ENCODE assay signal across 12 mouse cellular contexts in the genomic region with DNA sequence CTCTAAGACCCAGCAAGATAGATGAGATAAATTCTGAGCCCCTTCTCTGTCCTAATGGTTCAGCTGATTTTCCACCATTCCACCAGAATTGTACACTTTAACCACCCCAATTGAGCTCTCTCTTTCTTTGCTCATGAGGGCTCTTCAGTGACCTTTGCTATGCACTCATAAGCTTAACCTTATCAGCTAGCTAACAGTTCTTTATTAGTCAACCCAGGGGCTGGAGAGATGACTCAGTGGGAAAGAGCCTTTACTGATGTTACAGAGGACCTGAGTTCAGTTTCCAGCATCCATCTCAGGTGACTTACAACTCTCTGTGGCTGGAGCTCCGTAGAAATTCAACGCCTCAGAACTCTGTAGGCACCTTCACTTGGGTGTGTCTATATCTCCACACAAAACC.
"Had no signal": no experiment of that assay in that cellular context is flagged by ENCODE, and none has a peak within 500 bp of the region (broad histone marks: within the 10 kb centered on the region; RNA-seq: fewer than 3 reads in every experiment).

No protein-coding gene starts in this region.

- ATAC-seq: midbrain, embryonic 15.5 days had no signal

- DNase-seq: kidney, adult 18-20 months; kidney, postnatal 25 days; lung, postnatal 4 days; spleen, adult 18-20 months; thymus, adult 2 months; thymus, postnatal 25 days had no signal

- H3K4me2 ChIP-seq: hindbrain, embryonic 14.5 days; limb, embryonic 15.5 days; lung, embryonic 15.5 days; midbrain, embryonic 11.5 days; midbrain, embryonic 15.5 days; neural tube, embryonic 12.5 days had no signal

- H3K36me3 ChIP-seq: limb, embryonic 15.5 days; lung, embryonic 15.5 days; midbrain, embryonic 15.5 days; neural tube, embryonic 12.5 days had no signal

- H3K27me3 ChIP-seq: limb, embryonic 15.5 days; lung, embryonic 15.5 days; midbrain, embryonic 15.5 days; neural tube, embryonic 12.5 days had no signal

- H3K4me1 ChIP-seq: limb, embryonic 15.5 days; lung, embryonic 15.5 days; midbrain, embryonic 15.5 days; neural tube, embryonic 12.5 days had no signal

- H3K9ac ChIP-seq: hindbrain, embryonic 14.5 days; limb, embryonic 15.5 days; lung, embryonic 15.5 days; midbrain, embryonic 15.5 days; neural tube, embryonic 12.5 days had no signal

- H3K9me3 ChIP-seq: limb, embryonic 15.5 days; lung, embryonic 15.5 days; midbrain, embryonic 15.5 days had no signal

- H3K27ac ChIP-seq: hindbrain, embryonic 14.5 days; limb, embryonic 15.5 days; lung, embryonic 15.5 days; midbrain, embryonic 15.5 days; neural tube, embryonic 12.5 days had no signal

- H3K4me3 ChIP-seq: limb, embryonic 15.5 days; lung, embryonic 15.5 days; midbrain, embryonic 15.5 days; neural tube, embryonic 12.5 days had no signal
